Mouse (Mus musculus) heart, postnatal 0 days (tissue): ENCODE measurements around the gene Slc18a3. TPM values are rescaled to one million over a fixed set of nuclear protein-coding genes. Genes with fewer than 3 reads are reported as not detected.
A peak's percentile ranks its signal among the peaks of the same experiment; 100 is the strongest.

Experiments
- ATAC-seq: fragments of 200-750 bp; cut with Nextera tagmentation; 2 replicates; pipeline ENCODE4 v1.8.0; 2017; ENCODE audit warnings: low read depth, moderate number of reproducible peaks, moderate library complexity; ENCODE audit not compliant: insufficient read depth
- DNase-seq: peaks from one replicate; pipeline ENCODE4 v3.0.0-alpha.2; 2016; ENCODE audit warnings: low spot score
- H3K27ac ChIP-seq: fragments of 300-500 bp; sonication (generic); 2 replicates; pipeline ENCODE4 v1.5.1; 2014; ENCODE audit warnings: low read depth, mild to moderate bottlenecking
- H3K27me3 ChIP-seq: fragments of 300-500 bp; sonication (generic); 2 replicates; pipeline ENCODE4 v1.6.1; 2014; ENCODE audit warnings: low read length, mixed read lengths; ENCODE audit not compliant: control insufficient read depth, insufficient read depth
- H3K36me3 ChIP-seq: fragments of 300-500 bp; sonication (generic); replicated peaks from 2 replicates; pipeline ENCODE4 v1.6.1; 2014; ENCODE audit warnings: low read length, mixed read lengths; ENCODE audit not compliant: control insufficient read depth, insufficient read depth
- H3K4me1 ChIP-seq: fragments of 300-500 bp; sonication (generic); 2 replicates; pipeline ENCODE4 v1.6.1; 2014; ENCODE audit warnings: antibody characterized with exemption; ENCODE audit not compliant: control insufficient read depth, insufficient read depth
- H3K4me2 ChIP-seq: fragments of 300-500 bp; sonication (generic); 2 replicates; pipeline ENCODE4 v1.6.1; 2014; ENCODE audit warnings: low read depth, mild to moderate bottlenecking, low read length, moderate library complexity
- H3K4me3 ChIP-seq: fragments of 300-500 bp; sonication (generic); 2 replicates; pipeline ENCODE4 v1.5.1; 2014; ENCODE audit warnings: low read depth, low read length
- H3K9ac ChIP-seq: fragments of 300-500 bp; sonication (generic); replicated peaks from 2 replicates; pipeline ENCODE4 v1.6.1; 2014; ENCODE audit warnings: low read depth, low read length, mixed read lengths
- H3K9me3 ChIP-seq: fragments of 300-500 bp; sonication (generic); replicated peaks from 2 replicates; pipeline ENCODE4 v1.6.1; 2016; ENCODE audit warnings: low read length; ENCODE audit not compliant: control insufficient read depth
- CTCF ChIP-seq: IDR thresholded peaks from 2 replicates; pipeline ENCODE4 v1.5.1; 2016; ENCODE audit warnings: antibody characterized with exemption, control low read depth, low read depth
- EP300 ChIP-seq: IDR thresholded peaks from 2 replicates; pipeline ENCODE4 v1.6.1; 2016; ENCODE audit warnings: antibody characterized with exemption, low read depth
- WGBS: fragments of 180-500 bp; shearing (Covaris S2); extraction: QIAGEN DNeasy Blood & Tissue Kit; methylation state at CpG from one replicate; pipeline ENCODE4 v1.1.7; 2014; 5-methylcytosine and 5-hydroxymethylcytosine counted together
- polyA plus RNA-seq: library from polyadenylated mRNA; unstranded; fragments of >200 nt; fragmentation: Nextera tagmentation; extraction: Ambion mirVana; gene quantifications from 2 replicates; pipeline ENCODE4 v1.2.1, GENCODE M21; 2015
- total RNA-seq: library from RNA; depleted of rRNA; stranded (reverse); fragments of >200 nt; gene quantifications from 2 replicates; pipeline ENCODE4 v1.2.3, GENCODE M21; 2014; ENCODE audit warnings: low replicate concordance; rRNA removed

Slc18a3 gene
- total RNA-seq (0.08 and 0.15 TPM in 2 replicates), polyA plus RNA-seq (0.21 TPM in 1 of 2 replicates, not detected in the other)

DNA sequence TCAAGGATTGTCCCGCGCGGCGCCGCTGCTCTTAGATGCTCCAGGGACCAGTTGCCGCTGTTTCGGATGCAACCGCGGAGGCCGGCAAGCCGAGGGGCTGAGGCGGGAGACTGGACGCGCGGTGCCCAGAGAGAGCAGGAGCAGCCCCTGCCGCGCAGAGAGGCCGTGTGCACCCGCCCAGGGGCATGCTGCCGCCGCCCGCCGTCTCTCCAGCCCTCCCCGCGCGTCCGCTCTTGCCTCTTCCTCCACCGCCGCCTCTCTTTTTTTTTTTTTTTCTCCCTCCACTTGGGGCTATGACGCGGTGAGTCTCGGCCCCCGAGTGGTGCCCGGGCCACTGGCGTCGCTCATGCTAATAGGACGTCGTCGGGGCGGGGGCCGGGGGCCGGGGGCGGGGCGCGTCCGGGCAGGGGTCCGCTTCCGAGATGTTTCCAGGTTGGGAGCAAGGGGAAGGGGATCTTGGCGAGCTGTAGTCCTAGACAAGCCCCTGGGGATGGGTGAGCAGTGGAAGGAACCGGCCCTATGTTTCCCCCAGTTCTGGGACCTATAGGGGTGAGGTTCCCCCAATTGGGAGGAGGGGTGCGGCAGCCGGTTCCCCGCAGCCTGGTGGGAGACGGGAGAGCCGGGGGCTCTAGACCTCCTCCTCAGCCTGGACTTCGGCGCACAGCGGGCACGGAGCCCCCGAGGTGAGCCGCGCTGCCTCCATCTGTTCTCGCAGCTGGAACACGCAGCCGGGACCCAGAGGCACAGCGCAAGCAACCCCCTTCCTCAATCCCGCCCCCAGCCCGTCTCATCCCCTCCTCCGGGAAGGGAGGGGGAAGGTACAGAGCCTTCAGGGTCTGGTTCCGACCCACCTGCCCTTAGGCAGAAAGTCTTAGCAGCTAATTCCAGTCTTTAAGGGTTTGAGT lies at the start of gene Slc18a3:
Slc18a3 (minus strand) TSS at position 250 of the 905 bp plus-strand sequence.
- TF ChIP-seq EP300 (no peak), CTCF (no peak)
- Histone ChIP-seq H3K27me3 (peaks cover 78% of the 10 kb centered on the region), H3K4me2 (peak within 1 kb of the TSS; percentile 26), H3K9ac (no peak within 1 kb of the TSS), H3K4me3 (peak within 1 kb of the TSS; percentile 28), H3K27ac (no peak within 1 kb of the TSS), H3K36me3 (no peaks in the 10 kb centered on the region), H3K4me1 (no peaks in the 10 kb centered on the region), H3K9me3 (no peaks in the 10 kb centered on the region)
- ATAC-seq (no peak), DNase-seq (no peak)
- WGBS, result 1% methylated on average over 62 of the region's 70 CpGs

- H3K4me2 ChIP-seq, result peak within 1 kb of the TSS; percentile 99
- H3K27me3 ChIP-seq, result no peaks in the 10 kb centered on the region
- DNase-seq, result peak; percentile 94
- under 1% methylated on average over 59 of the region's 62 CpGs for WGBS
- peak; percentile 97 for ATAC-seq
- TF ChIP-seq EP300, result no peak
- H3K9ac ChIP-seq, result peak within 1 kb of the TSS; percentile 72
- no peaks in the 10 kb centered on the region for H3K9me3 ChIP-seq
- peaks cover 7% of the 10 kb centered on the region; the same call in 1 of the 2 replicates for H3K4me1 ChIP-seq
- peak within 1 kb of the TSS; percentile 85 for H3K4me3 ChIP-seq
- H3K36me3 ChIP-seq, result peaks cover 14% of the 10 kb centered on the region
- H3K27ac ChIP-seq, result peak within 1 kb of the TSS; percentile 77
Observed at GRCm38 (mm10) chr14:32513336-32514032, 48.8 kb upstream of the Slc18a3 start, which contains the start of gene Ercc6. Gene Ercc6 (plus strand): TSS chr14:32513521.

GRCm38 (mm10) chr14:32512912-32513311 lies 48.3 kb upstream of the Slc18a3 start:
- H3K27ac ChIP-seq, result no peak overlapping the region
- ATAC-seq (no peak), DNase-seq (no peak)
- no peaks in the 10 kb centered on the region for H3K27me3 ChIP-seq
- H3K9me3 ChIP-seq, result no peaks in the 10 kb centered on the region
- 47% methylated on average over 9 of the region's 9 CpGs for WGBS
- peaks cover 11% of the 10 kb centered on the region for H3K36me3 ChIP-seq
- H3K4me1 ChIP-seq, result peaks cover 7% of the 10 kb centered on the region; the same call in 1 of the 2 replicates
- no peak overlapping the region for H3K9ac ChIP-seq
- TF ChIP-seq CTCF (no peak), EP300 (no peak)
- H3K4me3 ChIP-seq, result no peak overlapping the region
- H3K4me2 ChIP-seq, result peak overlapping the region; percentile 99

GRCm38 (mm10) chr14:32509443-32509961 lies 44.9 kb upstream of the Slc18a3 start:
- 76% methylated on average over 6 of the region's 6 CpGs for WGBS
- no peak for ATAC-seq
- Histone ChIP-seq H3K9me3 (no peaks in the 10 kb centered on the region), H3K4me3 (no peak overlapping the region), H3K27me3 (no peaks in the 10 kb centered on the region), H3K9ac (no peak overlapping the region), H3K36me3 (no peaks in the 10 kb centered on the region), H3K4me2 (no peak overlapping the region), H3K4me1 (peaks cover 7% of the 10 kb centered on the region; the same call in 1 of the 2 replicates), H3K27ac (no peak overlapping the region)
- no peak for DNase-seq
- no peak for TF ChIP-seq CTCF
- TF ChIP-seq EP300, result no peak

DNA sequence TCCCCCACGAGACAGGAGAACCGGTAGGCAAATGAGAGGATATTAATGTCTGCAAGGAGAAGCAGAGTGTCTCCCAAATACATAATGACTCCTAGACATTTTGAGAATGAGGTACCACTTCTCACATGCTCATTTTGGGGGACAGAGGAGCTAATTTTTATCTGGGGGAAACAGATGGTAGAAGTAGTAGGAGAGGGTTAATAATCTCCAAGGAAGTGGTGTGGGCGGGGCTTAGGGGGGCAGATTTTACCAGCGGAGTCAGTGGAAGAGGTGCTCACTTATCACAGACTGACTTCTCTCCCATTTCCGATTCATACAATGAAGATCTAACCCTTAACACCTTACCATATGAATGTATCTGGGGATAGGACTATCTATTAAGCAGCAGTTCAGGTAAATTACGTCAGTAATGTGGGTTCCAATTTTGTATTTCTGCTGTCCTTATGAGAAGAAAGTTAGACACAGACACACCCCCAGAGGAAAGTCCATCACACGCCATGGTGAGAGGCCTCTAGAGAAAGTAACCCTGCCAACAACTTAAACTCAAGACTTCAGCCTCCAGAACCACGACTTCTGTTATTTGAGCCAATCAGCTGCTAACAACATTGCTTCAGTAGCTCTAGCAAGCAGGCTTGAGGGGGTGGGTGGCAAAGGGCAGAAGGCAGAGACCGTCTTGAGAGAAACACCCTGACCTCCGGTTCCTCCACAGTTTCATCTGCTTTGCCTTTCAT lies 43.6 kb upstream of the Slc18a3 start:
- Histone ChIP-seq H3K36me3 (no peaks in the 10 kb centered on the region), H3K4me1 (peaks cover 4% of the 10 kb centered on the region; the same call in 1 of the 2 replicates), H3K27me3 (no peaks in the 10 kb centered on the region), H3K27ac (no peak overlapping the region), H3K9ac (no peak overlapping the region), H3K4me3 (no peak overlapping the region), H3K4me2 (no peak overlapping the region), H3K9me3 (no peaks in the 10 kb centered on the region)
- no peak for ATAC-seq
- TF ChIP-seq CTCF, result no peak
- no peak for TF ChIP-seq EP300
- no peak for DNase-seq
- WGBS, result 45% methylated on average over 10 of the region's 10 CpGs
